Mouse (Mus musculus) activated CD4-positive, CD25-positive, alpha-beta regulatory T cell, adult 4 months (primary cell): ENCODE data around the gene Tmem265. TPM values are rescaled to one million over a fixed set of nuclear protein-coding genes. Genes with fewer than 3 reads are reported as not detected.

Source experiments
- ATAC-seq: one replicate; pipeline ENCODE4 v1.8.0; 2017
- polyA plus RNA-seq, 2 experiments: library from polyadenylated mRNA; unstranded; fragments of 100-300 nt; shearing (Covaris generic); gene quantifications; one replicate each; pipeline ENCODE4 v1.2.1; 2017

The Tmem265 gene
- polyA plus RNA-seq, 2 experiments from 2014 or later: 52.4 to 58.5 TPM

- ATAC-seq: peak; percentile 37
These were observed 27.7 kb downstream of the Tmem265 start for GRCm38 (mm10) chr7:127588901-127589300.

GRCm38 (mm10) chr7:127589637-127590036 is 28.4 kb downstream of the Tmem265 start:
- no peak for ATAC-seq

GRCm38 (mm10) chr7:127591108-127591507 is 29.9 kb downstream of the Tmem265 start:
- ATAC-seq: no peak

DNA sequence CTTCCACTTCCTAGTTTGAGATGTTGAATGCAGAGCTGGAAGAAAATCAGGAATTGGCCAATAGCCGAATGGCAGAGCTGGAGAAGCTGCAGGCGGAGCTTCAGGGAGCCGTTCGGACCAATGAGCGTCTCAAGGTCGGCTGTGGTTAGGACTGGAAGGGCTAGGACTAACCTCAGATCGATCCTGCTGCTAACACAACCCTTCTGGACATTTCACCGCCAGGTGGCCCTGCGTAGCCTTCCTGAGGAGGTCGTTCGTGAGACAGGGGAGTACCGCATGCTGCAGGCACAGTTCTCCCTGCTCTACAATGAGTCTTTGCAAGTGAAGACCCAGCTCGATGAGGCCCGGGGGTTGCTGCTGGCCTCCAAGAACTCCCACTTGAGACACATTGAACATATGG is 31.4 kb downstream of the Tmem265 start:
- no peak for ATAC-seq

DNA sequence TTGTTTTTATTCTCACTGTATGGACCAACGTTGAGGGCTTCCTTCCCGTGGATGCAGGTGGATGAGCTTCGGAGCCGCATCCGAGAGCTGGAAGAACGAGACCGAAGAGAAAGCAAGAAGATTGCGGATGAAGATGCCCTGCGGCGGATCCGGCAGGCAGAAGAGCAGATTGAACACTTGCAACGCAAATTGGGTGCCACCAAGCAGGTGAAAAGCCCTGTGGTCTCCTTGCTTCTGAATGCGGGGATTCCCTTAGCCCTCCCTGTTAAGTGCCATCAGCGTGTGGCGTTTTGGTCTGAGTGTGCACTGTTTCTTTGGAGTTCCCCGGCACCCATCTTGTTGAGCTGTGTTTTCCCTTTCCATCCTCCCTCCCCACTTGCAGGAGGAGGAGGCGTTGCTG is 35.6 kb downstream of the Tmem265 start:
- no peak for ATAC-seq

GRCm38 (mm10) chr7:127600612-127601011 is 39.4 kb downstream of the Tmem265 start:
- ATAC-seq: no peak

- no peak for ATAC-seq
These were observed 40.5 kb downstream of the Tmem265 start for GRCm38 (mm10) chr7:127601735-127602134.

DNA sequence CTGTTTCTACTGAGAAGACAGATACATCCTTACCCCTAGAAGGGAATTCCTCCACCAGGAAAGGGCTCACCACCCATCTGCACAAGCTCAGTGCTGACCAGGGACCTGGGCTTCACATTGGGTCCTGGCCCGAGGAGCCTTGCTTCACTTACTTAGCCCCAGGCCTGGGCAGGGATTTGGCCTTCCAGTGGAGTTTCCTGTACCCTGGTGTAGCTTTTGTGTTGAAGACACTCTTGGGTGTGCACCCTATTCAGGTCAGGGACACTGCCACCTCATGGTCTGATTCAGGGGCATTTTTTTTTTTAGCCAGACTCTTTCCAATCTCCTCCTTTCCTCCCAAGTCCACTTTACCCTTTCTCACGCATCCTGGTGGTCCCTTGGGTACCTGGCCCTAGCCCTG is 41.7 kb downstream of the Tmem265 start:
- no peak for ATAC-seq

DNA sequence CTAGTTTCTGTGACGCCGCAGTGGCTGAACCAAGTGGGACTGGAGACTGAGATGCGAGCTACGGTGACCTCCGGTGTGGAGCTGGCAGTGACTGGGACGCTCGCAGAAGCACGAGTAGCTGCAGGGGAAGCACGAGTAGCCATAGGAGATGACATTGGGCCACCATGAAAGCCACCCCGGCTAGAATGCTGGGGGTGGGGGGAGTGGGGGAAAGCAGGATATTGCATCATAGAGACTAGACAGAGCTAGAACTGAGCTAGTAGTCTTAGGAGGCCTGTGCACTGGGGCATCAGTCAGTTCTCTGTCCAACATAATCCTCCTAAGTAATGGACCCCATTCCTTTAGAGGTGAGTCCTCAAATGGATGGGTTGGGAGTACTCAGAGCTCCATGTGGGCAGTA is 43.1 kb downstream of the Tmem265 start:
- ATAC-seq: no peak

DNA sequence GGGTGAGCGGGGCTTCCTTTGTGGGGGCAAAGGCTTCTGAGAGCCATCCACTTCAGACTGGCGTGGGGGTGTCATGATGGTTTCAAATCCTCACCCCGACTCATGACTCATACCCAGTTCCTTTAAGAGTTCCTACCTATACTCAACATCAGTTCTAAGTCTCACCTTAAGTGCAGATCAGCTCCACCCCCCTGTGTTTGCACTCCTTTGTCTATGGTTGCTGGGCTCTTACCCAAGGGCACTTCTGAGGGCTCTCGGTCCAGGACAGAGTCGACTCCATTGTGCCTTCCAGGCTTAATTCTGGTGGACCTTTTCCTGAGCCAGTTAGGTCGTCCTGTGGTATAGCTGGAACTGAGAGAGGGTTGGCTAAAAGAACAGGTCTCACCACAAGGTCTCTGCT is 46.0 kb downstream of the Tmem265 start:
- ATAC-seq: no peak

DNA sequence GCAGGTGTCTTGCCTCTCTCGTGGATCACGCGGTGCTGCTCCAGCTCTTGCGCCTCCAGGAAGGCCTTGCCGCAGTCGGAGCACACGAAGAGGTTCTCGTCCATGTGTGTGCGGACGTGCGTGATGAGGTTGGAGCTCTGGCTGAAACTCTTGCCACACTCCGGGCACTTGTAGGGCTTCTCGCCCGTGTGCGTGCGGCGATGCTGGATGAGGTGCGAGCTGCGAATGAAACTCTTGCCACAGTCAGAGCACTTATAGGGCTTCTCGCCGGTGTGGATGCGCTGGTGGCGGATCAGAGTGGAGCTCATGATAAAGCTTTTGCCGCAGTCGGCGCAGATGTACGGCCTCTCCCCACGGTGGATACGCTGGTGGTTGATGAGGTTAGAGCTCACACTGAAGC is 49.8 kb downstream of the Tmem265 start:
- no peak for ATAC-seq

- ATAC-seq: no peak
These were observed 50.4 kb downstream of the Tmem265 start for GRCm38 (mm10) chr7:127611561-127611960.

DNA sequence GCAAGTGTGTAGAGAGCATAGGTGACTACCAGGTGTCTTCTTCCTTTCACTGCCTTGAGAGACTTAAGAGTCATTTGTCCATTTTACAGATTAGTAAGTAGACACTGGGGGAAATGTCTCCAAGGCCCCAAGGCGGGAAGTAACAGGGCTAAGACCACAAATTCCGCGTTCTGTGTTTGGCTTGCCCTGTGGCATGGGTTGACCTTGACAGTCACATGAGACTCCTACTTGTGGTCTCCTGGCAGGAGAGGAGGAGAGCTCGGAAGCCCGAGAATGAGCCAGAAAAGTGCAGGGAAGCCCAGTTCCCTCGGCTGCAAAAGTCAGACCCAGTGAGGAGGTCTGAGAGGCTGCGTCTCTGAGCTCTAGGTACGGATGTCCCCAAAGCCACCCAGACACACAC is 52.3 kb downstream of the Tmem265 start:
- no peak for ATAC-seq

- no peak for ATAC-seq
These were observed 52.9 kb downstream of the Tmem265 start for GRCm38 (mm10) chr7:127614091-127614490.

- no peak for ATAC-seq
These were observed 53.3 kb downstream of the Tmem265 start for GRCm38 (mm10) chr7:127614511-127614890.

DNA sequence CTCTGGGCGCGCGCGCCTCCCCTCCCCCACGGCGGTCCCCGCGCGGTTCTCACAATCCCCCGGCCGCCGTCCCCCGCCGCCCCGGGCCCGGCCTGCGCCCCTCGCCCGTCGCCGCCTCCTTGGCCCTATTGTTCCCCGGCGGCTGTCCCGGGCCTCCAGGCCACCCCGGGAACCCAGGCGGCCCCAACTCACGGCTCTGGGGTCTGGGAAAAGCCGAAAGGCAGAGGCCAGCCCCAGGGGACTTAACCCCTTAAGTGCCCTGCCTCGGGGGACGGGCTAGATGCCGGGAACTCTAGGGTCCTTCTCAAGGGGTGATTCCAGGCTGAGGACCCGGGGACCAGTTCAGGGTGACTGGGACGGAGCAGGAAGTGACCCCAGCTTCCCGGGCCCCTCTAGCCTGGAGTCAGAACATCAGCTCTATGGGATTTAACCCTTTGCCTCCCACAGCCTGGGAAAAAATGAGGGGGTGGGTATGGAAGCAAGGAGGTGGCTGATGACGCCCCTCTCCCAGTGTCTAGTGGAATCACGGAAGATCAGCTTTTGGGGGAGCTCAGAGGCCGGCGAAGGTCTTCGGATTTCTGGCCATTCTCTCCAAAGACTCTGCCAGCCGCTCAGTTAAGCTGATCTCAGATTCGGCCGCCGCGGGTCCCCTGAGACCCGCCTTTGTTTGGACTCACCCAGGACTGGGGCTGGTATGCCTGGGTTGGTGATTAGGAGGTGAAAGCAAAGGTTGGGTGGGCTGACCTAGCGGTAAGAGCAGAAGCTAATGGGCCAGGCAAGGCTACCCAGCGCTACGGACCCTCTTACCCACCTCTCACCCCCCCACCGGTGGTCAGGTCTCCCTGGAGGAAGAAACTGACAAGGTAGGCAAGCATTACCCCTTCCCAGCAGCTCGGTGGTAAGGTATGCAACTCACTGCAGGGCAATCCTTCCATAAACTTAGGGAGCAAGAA is 54.0 kb downstream of the Tmem265 start, which contains the start of gene Zfp629:
Gene Zfp629, minus strand, starts transcription at position 907 of the 953 bp plus-strand sequence.
- ATAC-seq: no peak

GRCm38 (mm10) chr7:127616336-127616735 is 55.1 kb downstream of the Tmem265 start:
- ATAC-seq: no peak

Other genes starting within 250 kb of the Tmem265 start
- under 1 TPM in 1 of 2 experiments, not detected in 1; 0.19 TPM for gene Zfp768, start 215.8 kb upstream of the Tmem265 start, polyA plus RNA-seq
- 10 to 100 TPM in 1 of 2 experiments, 1 to 10 TPM in 1; 9.9 to 11.2 TPM for gene Zfp747, start 185.3 kb upstream of the Tmem265 start, polyA plus RNA-seq
- 1 to 10 TPM; 7.4 to 8.9 TPM for gene 9130019O22Rik, start 174.2 kb upstream of the Tmem265 start, polyA plus RNA-seq
- 1 to 10 TPM; 4.0 to 6.1 TPM for gene E430018J23Rik, start 167.8 kb upstream of the Tmem265 start, polyA plus RNA-seq
- gene Zfp764, start 154.6 kb upstream of the Tmem265 start, polyA plus RNA-seq: 1 to 10 TPM; 5.7 to 8.3 TPM
- 10 to 100 TPM; 22.5 to 25.5 TPM for gene Zfp688, start 139.3 kb upstream of the Tmem265 start, polyA plus RNA-seq
- gene Zfp689, start 112.2 kb upstream of the Tmem265 start, polyA plus RNA-seq: 1 to 10 TPM; 3.3 to 5.4 TPM
- 100 to 1,000 TPM; 137 to 165 TPM for gene Prr14, start 101.8 kb upstream of the Tmem265 start, polyA plus RNA-seq
- 10 to 100 TPM; 17.9 to 25.0 TPM for gene Fbrs, start 82.2 kb upstream of the Tmem265 start, polyA plus RNA-seq
- gene Srcap, start 49.4 kb upstream of the Tmem265 start, polyA plus RNA-seq: 10 to 100 TPM in 1 of 2 experiments, 1 to 10 TPM in 1; 8.1 to 10.9 TPM
- 10 to 100 TPM; 19.2 to 20.0 TPM for gene Gm42715, start 41.8 kb upstream of the Tmem265 start, polyA plus RNA-seq
- gene Phkg2, start 11.9 kb downstream of the Tmem265 start, polyA plus RNA-seq: 10 to 100 TPM; 73.7 to 85.5 TPM
- 1 to 10 TPM in 1 of 2 experiments, under 1 TPM in 1; 0.57 to 1.4 TPM for gene Ccdc189, start 27.2 kb downstream of the Tmem265 start, polyA plus RNA-seq
- 10 to 100 TPM; 25.3 to 26.1 TPM for gene Rnf40, start 27.4 kb downstream of the Tmem265 start, polyA plus RNA-seq
- under 1 TPM in 1 of 2 experiments, not detected in 1; 0.18 TPM for gene Zfp629, start 54.4 kb downstream of the Tmem265 start, polyA plus RNA-seq
- 1 to 10 TPM; 4.2 to 6.2 TPM for gene Bcl7c, start 147.5 kb downstream of the Tmem265 start, polyA plus RNA-seq
- not detected for gene Ctf1, start 151.3 kb downstream of the Tmem265 start, polyA plus RNA-seq
- not detected for gene Ctf2, start 170.8 kb downstream of the Tmem265 start, polyA plus RNA-seq
- gene Fbxl19, start 183.2 kb downstream of the Tmem265 start, polyA plus RNA-seq: under 1 TPM; 0.36 to 0.83 TPM
- 10 to 100 TPM; 11.3 to 12.2 TPM for gene Orai3, start 208.4 kb downstream of the Tmem265 start, polyA plus RNA-seq
- gene Setd1a, start 215.3 kb downstream of the Tmem265 start, polyA plus RNA-seq: 1 to 10 TPM; 6.3 to 7.4 TPM
- gene Gm49388, start 224.2 kb downstream of the Tmem265 start, polyA plus RNA-seq: not detected
- 1 to 10 TPM; 5.2 to 5.7 TPM for gene Hsd3b7, start 239.2 kb downstream of the Tmem265 start, polyA plus RNA-seq